Mouse (Mus musculus) induced T-regulatory cell, adult 2 months (primary cell): ENCODE results near the gene Hspa8.
A peak's percentile ranks its signal among the peaks of the same experiment; 100 is the strongest.
"Not testable (repeated sequence)": the region's sequence is repeated elsewhere in the genome, so short reads cannot be mapped to it uniquely, and the experiment has no call there.

ENCODE experiments used
- DNase-seq: peaks from one replicate; pipeline ENCODE4 v3.0.0-alpha.2; 2012; ENCODE audit warnings: low read depth

Gene Hspa8

DNA sequence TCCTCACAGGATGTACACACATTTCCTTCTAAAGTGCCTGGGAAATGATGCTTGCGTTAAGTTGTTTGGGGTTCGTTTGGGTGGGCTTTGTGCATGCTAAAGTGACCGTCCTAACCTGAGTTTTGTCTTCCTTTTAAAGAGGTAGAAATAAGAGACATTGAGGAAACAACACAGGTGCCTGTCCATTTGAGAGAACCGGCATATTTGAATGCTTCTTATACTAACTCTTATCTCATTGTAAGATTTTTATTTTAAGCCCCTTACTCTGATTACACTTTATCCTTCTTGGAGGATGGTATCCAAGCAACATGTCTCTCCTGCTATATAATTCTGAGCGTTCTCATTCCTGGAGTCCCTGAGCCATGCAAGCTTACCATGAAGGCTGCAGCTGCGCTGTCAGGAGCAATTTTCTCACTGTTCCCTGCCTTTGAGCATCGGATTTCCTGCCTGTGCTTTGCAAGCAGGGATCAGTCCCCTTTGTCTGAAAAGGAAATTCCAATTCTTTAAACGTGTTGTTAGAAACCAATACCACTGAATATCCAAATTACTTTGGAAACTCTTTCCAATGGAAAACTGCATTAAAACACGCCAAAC is 16.3 kb upstream of the Hspa8 start:
- DNase-seq, result no peak

DNA sequence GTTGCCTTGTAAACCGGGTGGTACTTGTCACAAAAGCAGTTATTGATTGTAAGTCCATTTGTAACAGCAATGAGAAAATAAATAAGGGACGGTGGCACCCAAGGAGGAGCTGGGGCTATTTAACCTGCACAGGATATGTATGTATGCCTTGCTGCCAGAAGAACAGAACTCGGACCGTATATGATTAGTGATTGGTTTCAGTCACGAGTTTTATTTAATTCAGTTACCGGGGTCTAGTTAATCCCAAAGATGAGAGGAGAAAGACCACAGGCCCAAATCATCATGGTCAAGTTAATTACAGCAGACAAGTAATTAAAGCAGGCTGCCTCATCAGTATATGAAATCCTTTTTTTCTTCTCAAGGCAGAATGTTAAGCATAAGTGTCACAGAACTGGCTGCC is 15.3 kb upstream of the Hspa8 start:
- no peak for DNase-seq

DNA sequence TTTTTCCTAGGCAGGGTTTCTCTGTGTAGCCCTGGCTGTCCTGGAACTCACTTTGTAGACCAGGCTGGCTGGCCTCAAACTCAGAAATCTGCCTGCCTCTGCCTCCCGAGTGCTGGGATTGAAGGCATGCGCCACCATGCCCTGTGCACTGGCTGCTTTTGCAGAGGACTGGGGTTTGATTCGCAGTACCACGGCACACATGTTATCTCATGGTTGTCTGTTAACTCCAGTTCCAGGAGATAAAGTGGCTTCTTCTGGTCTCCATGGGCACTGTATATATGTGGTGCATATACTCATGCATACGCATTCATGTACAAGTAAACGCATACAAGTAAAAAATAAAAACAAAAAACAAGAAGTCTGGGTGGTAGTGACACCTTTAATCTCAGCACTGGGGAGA is 14.0 kb upstream of the Hspa8 start:
- DNase-seq, result not testable (repeated sequence)

DNA sequence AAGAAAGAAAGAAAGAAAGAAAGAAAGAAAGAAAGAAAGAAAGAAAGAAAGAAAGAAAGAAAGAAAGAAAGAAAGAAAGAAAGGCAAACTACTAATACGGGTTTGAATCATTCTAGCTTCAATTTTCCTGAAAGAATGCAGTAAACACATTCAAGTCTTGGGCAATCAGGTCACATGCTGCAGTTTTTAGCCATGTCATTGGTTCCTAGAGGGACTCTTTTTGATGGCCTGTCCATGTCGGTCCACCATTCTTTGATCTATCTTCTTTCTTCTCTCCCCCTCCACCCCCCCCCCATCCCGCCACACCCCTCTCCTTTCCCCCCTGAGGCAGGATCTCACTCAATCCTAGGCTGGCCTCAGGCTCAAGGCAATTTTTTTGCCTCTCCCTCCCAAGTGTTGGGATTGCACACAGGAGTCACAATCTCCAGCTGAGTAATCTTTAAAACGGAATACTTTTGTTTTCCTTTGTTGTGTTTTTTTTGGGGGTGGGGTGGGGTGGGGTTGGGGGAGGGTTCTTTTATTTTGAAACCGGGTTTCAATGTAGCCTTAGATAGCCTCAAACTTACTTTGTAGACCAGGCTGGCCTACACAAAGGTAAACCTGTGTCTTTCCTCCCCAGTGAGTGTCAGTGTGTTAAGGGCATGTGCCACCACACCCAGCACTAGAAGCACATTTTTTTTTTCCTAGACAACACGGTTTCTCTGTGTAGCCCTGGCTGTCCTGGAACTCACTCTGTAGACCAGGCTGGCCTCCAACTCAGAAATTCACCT is 8.7 kb upstream of the Hspa8 start:
- no peak for DNase-seq

DNA sequence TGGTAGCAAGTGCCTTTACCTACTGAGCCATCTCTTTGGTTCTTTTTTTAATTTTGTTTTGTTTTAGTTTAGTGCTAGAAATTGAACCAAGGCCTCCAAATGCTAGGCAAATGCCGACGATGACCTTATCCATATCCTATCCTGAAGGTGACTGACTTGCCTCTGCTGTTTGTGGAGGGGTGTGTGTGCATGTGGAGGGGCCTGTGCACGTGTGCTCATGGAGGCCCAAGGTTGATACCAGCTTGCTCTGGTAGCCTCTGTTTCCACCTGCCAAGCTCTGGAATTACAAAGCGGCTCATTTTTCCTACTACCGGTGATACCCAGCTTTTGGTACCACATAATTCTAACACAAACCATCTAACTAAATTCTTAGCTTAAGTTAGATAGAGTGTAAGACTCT is 7.2 kb upstream of the Hspa8 start:
- no peak for DNase-seq

DNA sequence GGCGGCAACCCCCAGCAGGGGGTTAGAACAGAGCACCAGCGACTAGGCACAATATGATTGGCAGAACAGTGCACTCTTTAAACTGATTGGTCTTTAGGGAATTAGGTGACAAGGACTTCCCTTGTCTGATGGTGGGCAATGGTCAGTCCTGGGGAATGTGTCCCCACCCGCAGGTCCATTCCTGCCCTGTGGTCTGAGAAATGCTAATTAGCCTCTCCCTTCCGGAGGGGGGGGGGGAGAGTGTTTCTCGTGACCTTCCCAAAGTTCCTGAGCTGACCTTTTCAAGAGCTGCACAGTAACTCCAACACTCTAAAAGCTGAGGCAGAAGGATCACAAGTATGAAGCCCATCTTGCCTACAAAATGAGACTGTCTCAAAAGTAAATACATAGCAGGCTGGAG is 6.5 kb upstream of the Hspa8 start:
- DNase-seq, result no peak

DNA sequence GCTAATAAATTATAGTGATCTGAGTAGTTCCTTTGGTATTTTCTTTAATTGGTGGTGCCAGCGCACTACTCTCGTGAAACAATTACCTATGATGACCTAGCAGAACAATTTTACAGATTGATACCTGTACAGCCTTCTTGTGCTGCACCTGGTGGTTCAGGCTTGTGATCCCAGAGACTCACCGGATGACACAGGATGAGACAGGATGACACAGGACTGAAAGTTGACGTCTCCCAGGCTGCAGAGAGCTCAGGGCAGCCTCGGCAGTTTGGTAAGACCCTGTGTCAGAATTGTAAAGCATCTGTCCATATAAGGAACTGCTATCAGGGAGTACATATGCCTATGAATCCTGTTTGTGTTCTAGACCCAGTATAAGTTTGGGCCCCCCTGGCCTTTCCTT is 5.9 kb upstream of the Hspa8 start:
- DNase-seq, result no peak

DNA sequence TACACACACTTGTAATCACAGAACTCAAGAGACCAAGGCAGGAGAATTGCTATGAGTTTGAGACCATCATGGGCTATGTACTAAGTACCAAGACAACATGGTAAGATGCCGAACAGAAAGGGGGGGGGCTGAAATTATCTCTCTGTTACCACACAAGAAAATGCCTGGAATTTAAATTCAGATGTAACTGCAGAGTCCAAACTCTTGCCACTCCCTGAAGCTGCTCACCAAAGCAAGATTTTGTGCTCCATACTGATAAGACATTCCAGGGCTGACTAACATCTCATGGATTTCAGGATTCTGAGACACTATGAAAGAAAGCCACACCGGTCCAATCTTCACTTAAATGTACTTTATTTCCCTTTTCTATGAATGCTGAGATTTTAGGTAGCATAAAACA is 5.2 kb upstream of the Hspa8 start:
- DNase-seq, result no peak

DNA sequence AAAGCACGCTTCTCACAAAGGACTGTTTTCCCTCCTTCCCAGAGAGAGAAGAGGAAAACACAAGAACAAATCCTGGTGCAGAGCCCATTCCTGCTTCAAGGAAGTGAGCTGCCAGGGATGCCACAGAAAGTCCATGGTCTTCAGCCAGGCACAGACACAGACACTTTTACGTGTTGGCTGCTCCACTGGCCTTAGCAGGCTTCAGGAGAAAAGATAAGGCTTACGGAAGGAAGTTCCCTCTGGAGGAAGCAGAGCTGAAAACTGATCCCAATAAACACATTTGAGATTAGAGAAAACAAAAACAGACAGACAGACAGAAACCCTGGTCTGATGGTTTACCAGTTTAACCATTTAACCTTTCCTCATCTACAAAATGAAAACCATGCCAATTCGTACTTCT is 4.7 kb upstream of the Hspa8 start:
- DNase-seq, result no peak

DNA sequence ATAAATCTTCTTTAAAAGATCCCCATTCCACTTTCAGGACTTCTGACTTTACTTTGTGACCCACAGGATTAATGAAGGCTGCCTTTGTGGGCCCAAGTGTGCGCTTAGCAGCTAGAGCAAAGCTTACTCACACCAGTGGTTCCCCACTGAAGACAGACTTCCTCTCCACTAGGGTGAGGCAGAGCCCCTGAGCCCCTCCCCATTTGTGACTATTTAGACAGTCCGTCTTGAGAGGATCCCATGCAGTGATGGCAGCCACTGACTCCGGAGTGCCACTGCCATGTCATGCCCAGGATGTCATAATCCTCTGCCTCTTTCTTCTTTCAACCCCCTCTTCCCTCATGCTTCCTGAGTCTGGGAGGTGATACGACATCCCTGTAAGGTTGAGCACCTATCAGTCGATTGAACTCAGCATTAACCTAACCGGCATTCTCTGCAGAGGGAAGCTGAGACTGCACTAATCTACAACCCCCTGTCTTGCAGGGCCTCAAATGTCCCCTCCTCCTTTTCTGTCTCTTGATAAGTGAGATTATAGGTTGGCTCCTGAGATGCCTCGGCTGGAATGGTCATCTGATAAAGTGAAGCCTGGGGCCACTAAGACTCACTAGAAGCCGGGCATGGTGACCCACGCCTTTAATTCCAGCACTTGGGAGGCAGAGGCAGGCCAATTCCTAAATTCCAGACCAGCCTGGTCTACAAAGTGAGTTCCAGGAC is 2.4 kb upstream of the Hspa8 start:
- no peak for DNase-seq

DNA sequence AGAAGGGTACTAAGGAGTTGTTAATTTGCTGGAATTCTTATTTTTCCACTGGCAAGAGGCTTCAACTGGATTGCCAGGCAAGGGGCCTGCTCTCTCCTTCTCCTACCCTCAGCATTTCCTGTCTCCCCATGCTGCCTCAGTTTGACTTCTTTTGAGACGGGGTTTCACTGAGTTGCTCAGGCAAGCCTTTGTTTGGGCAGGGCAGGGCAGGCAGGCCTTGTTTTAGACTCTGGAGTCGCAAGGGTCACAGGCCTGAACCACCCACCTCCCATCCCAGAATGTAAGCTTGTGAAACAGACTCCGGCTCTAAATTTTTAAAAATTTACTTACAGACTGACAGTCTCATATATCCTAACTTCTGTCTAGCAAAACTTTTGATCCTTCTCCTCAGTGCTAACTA is 1.7 kb upstream of the Hspa8 start:
- DNase-seq, result peak; percentile 30

DNA sequence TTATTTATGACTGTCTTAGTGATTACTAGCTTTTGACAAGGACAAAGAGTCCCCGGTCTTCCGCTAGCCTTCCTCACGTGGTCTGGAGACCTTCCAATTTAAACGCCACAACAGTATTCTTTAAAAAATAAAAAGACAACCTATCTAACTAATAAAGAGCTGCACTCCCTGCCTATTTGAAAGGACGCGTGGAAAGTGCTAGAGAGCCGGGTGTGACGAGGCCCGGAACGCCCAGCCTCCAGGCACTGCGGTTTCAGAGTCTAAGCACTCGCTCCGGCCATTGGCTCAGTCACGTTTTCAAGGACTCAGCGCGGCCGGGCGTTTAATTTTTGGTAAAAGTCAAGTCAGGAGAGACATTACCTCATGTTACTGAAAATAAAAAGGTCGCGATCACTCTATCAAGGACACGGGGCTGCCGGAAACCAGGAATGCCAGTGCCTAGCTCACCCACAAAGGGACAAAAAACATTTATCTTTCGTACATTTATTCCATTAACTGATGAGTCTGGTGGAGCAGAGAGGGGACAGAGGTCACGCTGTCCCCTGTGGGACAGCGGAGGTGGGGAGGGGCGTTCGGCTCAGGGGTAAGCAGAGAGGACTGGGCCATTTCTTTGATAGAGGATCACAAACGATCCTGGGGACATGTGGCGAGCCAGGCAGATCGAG is 815 bp upstream of the Hspa8 start:
- DNase-seq, result peak; percentile 86

DNA sequence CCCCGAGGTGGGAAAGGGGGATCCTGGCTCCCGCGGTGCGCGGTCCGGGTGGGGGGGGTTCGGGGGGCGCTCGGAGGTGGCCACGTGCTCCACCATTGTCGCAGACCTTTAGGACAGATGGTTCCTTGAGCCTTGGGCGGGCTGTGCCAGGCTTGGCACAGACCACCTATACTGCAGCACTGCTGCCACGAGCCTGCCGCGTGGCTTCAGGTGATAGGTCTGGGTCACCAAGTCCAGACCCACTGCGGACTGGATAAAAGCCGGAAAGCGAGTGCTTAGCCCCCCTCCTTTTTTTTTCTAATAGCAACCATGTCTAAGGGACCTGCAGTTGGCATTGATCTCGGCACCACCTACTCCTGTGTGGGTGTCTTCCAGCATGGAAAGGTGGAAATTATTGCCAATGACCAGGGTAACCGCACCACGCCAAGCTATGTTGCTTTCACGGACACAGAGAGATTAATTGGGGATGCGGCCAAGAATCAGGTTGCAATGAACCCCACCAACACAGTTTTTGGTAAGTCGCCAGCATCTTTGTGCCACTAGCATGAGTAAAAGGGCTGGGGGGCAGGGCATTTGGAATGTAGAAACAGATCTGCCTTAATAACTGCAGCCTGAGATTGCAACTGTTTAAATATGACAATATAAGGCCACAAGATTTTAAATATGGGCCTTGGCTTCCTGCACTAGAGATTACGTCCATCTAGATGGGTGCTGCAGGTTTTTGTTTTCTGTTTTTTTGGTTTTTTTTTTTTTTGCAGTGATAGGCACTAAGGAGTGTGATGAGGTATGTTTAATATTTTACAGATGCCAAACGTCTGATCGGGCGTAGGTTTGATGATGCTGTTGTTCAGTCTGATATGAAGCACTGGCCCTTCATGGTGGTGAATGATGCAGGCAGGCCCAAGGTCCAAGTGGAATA is 1.1 kb downstream of the Hspa8 start:
- peak; percentile 51 for DNase-seq

DNA sequence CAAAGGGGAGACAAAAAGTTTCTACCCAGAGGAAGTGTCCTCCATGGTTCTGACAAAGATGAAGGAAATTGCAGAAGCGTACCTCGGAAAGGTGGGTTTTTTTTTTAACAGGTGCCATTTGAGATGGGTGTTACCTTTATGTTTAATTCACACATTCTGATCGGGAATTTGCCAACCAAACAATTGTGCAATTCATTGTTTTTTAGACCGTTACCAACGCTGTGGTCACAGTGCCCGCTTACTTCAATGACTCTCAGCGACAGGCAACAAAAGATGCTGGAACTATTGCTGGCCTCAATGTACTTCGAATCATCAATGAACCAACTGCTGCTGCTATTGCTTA is 1.7 kb downstream of the Hspa8 start:
- DNase-seq, result peak; percentile 45

DNA sequence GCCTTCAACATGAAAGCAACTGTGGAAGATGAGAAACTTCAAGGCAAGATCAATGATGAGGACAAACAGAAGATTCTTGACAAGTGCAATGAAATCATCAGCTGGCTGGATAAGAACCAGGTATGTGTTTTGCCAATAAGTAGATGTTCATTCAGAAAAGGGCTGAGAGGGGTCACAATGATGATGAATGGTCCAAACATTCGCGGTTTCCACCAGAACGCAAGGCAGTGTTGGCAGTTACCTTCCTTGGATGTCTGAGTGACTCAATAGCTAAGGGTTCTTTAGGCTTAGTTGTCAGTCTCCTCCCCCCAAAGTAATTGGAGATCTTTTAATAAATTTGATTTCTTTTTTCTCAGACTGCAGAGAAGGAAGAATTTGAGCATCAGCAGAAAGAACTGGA is 3.8 kb downstream of the Hspa8 start:
- DNase-seq, result peak; percentile 46

DNA sequence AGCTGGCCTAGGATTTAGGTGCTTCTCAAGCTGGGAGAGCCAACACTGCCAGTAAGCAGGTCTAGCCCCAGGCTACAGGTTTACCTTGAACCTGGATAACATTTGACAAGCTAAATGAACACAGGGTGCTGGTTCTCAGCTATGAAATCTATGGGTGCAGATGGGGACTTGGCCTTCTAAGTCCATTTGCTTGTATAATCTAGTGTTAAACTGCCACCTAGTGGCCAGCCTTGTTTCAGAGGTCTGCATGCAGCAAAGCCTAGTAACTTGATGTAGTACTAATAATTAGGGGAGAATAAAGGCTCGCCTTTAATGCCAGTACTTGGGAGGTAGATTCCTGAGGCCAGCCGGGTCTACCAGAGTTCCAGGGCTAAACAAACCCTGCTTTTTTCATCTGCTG is 4.5 kb downstream of the Hspa8 start:
- peak; percentile 92 for DNase-seq

DNA sequence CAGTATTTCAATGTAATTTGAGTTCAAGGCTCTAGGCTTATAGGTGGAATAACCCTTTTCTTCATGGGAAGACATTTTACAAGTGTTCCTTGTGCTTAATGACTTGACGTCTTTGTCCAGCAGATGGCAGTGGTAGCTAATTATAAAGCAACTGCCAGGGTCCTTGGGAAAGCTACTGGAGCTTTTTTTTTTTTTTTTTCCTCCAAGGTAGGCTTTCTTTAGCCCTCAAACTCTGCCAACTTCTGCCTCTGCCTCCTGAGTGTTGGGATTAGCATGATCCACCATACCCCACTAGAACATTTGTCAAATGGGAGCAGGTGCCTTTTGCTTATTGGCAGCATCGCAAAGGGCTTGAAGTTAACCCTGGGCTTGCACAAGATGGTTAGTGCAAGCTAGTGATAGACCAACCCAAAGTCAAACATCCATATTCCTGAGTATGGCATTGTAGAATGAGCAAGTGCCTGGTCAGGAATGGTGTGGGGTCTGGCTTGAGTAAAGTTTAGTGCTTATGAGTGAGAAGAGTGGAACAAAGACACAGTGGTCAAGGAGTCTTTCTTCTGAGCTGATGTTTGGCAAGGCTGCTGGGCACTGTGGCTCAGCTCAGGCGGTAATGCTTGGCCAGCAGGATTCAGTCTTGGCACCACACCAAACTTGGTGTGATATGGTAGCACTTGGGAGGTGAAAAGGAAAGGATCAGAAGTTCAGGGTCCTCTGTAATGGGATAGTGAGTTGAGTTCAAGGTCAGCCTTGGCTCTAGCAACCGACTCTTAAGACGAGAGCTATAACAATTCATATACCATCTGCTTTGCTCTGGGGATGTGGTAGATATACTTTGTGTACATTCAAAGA is 5.9 kb downstream of the Hspa8 start:
- DNase-seq, result peak; percentile 74

DNA sequence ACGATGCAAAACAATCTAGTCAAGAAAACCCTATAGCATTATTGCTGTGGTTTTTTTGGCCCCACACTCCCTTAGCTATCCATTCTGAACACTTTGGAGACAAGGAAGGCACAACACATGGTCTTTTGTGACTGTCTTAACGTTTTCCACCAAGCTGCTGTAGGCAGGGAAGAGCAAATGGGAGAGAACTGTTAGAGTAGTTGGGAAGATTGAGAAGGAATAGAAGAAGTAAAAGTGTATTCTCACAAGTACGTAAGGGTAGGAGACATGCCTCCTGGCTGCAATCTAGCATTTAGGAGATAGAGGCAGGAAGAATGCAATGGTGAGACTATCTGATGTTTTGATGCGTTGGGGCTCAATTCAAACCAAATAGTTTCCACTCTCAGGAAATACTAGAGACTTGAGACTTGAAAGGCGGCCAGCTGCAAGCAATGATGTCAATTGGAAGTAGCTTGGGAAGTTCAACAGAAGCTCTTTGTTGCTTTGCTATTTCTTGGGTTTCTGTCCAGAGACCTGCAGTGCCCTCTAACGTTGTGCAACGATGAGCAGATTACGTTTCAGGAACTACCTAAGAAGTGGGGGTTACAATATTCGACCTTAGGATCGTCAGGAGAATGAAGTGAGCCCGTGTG is 6.6 kb downstream of the Hspa8 start:
- peak; percentile 44 for DNase-seq

DNA sequence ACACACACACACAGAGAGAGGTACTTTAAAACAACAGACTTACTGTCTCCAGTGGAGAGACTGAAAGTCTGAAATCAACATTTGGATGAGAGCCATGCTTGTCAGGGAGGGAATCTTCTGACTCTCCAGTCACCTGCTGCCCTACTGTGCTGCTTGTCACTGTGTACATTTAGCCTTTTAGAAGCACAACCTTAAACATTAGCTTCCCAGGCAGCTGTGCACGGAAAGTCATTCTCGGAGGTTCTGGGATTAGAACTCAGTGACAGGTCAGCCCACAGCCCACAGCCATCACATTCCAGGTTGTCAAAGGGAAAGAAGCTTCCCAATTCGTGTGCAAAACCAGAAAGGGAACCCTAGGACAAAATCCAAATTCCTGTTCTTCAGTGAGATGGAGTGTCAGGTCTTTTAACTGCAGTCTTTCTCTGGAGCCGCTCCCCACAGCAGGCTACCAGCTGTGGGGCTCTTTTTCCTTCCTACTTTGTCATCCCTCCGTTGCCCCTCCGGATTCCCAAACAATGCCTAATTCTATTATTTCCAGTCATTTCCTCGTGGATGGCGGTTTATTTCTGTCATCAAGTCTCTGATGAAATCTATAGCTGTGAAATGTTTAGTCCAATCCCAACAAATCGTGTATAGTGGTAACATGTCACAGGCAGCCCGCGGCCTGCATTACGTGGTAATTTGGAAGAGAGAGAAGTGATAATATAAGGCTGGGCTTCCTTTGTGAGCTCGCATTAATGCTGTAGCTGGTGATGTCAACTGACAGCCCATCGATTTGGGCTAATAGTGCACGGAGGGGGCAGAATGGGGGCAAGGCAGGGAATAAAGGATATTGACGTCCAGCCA is 7.5 kb downstream of the Hspa8 start:
- DNase-seq, result no peak

DNA sequence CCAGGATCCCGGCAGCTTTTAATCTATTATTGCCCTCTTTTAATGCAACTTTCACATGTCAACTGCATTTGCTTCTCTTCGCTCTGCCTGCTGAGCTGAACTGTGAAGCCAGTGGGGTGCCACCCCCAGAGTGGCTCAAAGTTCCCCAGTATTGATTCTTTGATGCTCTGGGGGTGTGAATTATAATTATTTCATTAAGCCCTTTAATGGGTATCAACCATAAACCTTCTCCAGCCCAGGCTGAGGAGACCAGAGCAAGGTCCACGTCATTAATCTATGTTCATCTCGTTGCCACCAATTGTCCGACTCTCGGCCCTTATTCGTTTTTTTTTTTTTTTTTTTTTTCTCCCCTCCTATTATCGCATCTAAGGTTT is 8.1 kb downstream of the Hspa8 start:
- no peak for DNase-seq
